Mouse (Mus musculus): ENCODE results near the gene Enox1. TPM values are rescaled to one million over a fixed set of nuclear protein-coding genes. Genes with fewer than 3 reads are reported as not detected.
"Not testable (repeated sequence)": the region's sequence is repeated elsewhere in the genome, so short reads cannot be mapped to it uniquely, and the experiment has no call there.

Gene Enox1
- polyA plus RNA-seq, 1 experiment, result 0.65 TPM

- Histone ChIP-seq H3K4me1 (ENCODE audit: control insufficient read depth, insufficient read depth, low read length) (peaks cover 1% of the 10 kb centered on the region; the same call in 1 of the 2 replicates), H3K4me3 (replicated peaks; ENCODE audit: control insufficient read depth, low read depth, low read length) (no peak overlapping the region), H3K27ac (ENCODE audit: control insufficient read depth, insufficient read depth, low read depth, low read length, poor library complexity) (no peak overlapping the region; the same call in 1 of the 2 replicates)
- 90% methylated on average over 1 of the region's 1 CpGs for WGBS
- no peak for TF ChIP-seq POLR2A (IDR thresholded peaks at IDR 0.05; ENCODE audit: borderline replicate concordance, control insufficient read depth, low read depth, low read length)
- TF ChIP-seq CTCF (IDR thresholded peaks at IDR 0.05; ENCODE audit: control insufficient read depth, insufficient read depth, low read length), result no peak
Measured at GRCm38 (mm10) chr14:77526262-77526661, 369.7 kb downstream of the Enox1 start.

GRCm38 (mm10) chr14:77529201-77529600 is 372.6 kb downstream of the Enox1 start:
- Histone ChIP-seq H3K4me1 (ENCODE audit: control insufficient read depth, insufficient read depth, low read length) (peaks cover 1% of the 10 kb centered on the region), H3K27ac (ENCODE audit: control insufficient read depth, insufficient read depth, low read depth, low read length, poor library complexity) (no peak overlapping the region), H3K4me3 (replicated peaks; ENCODE audit: control insufficient read depth, low read depth, low read length) (no peak overlapping the region)
- no peak for TF ChIP-seq CTCF (IDR thresholded peaks at IDR 0.05; ENCODE audit: control insufficient read depth, insufficient read depth, low read length)
- 85% methylated on average over 9 of the region's 9 CpGs for WGBS

- no peak overlapping the region for H3K4me3 ChIP-seq (replicated peaks; ENCODE audit: control insufficient read depth, low read depth, low read length)
- WGBS, result 77% methylated on average over 5 of the region's 5 CpGs
- H3K4me1 ChIP-seq (ENCODE audit: control insufficient read depth, insufficient read depth, low read length), result peaks cover 1% of the 10 kb centered on the region
- H3K27ac ChIP-seq (ENCODE audit: control insufficient read depth, insufficient read depth, low read depth, low read length, poor library complexity), result no peak overlapping the region
- TF ChIP-seq CTCF (IDR thresholded peaks at IDR 0.05; ENCODE audit: control insufficient read depth, insufficient read depth, low read length) (no peak), POLR2A (IDR thresholded peaks at IDR 0.05; ENCODE audit: borderline replicate concordance, control insufficient read depth, low read depth, low read length) (no peak)
Measured at GRCm38 (mm10) chr14:77529621-77530020, 373.1 kb downstream of the Enox1 start.

GRCm38 (mm10) chr14:77533638-77534037 is 377.1 kb downstream of the Enox1 start:
- H3K27ac ChIP-seq (ENCODE audit: control insufficient read depth, insufficient read depth, low read depth, low read length, poor library complexity), result no peak overlapping the region
- 25% methylated on average over 5 of the region's 5 CpGs for whole genome bisulfite sequencing

DNA sequence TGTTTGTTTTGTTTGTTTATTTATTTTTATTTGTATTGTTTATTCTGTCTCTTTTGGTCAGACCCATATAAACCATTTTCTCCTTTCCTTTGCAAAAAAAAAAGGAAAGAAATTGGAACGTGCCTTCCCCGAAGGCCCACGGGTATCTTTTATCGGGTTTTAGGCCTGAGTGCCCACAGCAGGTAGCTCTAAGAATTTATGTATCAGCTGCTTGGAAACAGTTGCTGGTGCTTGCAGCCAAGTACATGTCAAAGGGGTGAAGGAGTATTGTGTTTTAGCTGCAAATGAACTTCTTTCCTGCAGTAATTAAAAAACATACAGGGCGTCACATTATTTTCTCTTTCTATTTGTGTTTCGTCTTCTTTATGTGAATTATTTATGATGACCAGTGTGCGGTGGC is 377.6 kb downstream of the Enox1 start:
- WGBS, result 90% methylated on average over 7 of the region's 7 CpGs
- no peak for TF ChIP-seq POLR2A (IDR thresholded peaks at IDR 0.05; ENCODE audit: borderline replicate concordance, control insufficient read depth, low read depth, low read length)
- no peak for TF ChIP-seq CTCF (IDR thresholded peaks at IDR 0.05; ENCODE audit: control insufficient read depth, insufficient read depth, low read length)

More at GRCm38 (mm10) chr14:77533638-77534037, 377.1 kb downstream of the Enox1 start:
- peak; percentile 29; the same call in 1 of the 2 replicates for TF ChIP-seq CTCF (IDR thresholded peaks at IDR 0.05; ENCODE audit: control insufficient read depth, insufficient read depth, low read length)
- no peak for TF ChIP-seq POLR2A (IDR thresholded peaks at IDR 0.05; ENCODE audit: borderline replicate concordance, control insufficient read depth, low read depth, low read length)
- Histone ChIP-seq H3K4me3 (replicated peaks; ENCODE audit: control insufficient read depth, low read depth, low read length) (no peak overlapping the region), H3K4me1 (ENCODE audit: control insufficient read depth, insufficient read depth, low read length) (no peaks in the 10 kb centered on the region; the same call in none of the 2 replicates)

DNA sequence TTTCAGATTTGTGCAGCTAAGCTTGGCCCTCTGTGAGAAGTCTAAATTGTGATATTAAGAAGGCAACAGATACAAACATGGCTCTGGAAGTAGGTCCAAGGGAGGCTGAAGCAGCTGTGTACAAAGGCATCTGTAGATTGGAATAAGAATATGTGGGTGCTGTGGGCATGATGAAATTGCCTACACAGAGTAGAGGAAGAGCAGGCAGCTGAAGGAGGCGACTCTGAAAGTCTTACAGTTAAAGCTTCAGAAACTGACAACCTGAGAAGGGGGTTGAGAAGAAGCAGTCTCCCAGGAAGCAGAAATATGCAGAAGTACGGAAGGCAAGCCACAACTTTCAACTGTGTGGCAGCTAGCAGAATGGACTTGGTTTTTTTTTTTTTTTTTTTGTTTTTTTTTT is 380.0 kb downstream of the Enox1 start:
- no peak for TF ChIP-seq POLR2A (IDR thresholded peaks at IDR 0.05; ENCODE audit: borderline replicate concordance, control insufficient read depth, low read depth, low read length)

More for the DNA sequence above, 377.6 kb downstream of the Enox1 start:
- no peaks in the 10 kb centered on the region; the same call in none of the 2 replicates for H3K4me1 ChIP-seq (ENCODE audit: control insufficient read depth, insufficient read depth, low read length)
- no peak overlapping the region for H3K4me3 ChIP-seq (replicated peaks; ENCODE audit: control insufficient read depth, low read depth, low read length)
- no peak overlapping the region for H3K27ac ChIP-seq (ENCODE audit: control insufficient read depth, insufficient read depth, low read depth, low read length, poor library complexity)

GRCm38 (mm10) chr14:77539563-77539962 is 383.0 kb downstream of the Enox1 start:
- H3K4me1 ChIP-seq (ENCODE audit: control insufficient read depth, insufficient read depth, low read length); H3K27ac ChIP-seq (ENCODE audit: control insufficient read depth, insufficient read depth, low read depth, low read length, poor library complexity); H3K4me3 ChIP-seq (replicated peaks; ENCODE audit: control insufficient read depth, low read depth, low read length): not testable (repeated sequence)
- 89% methylated on average over 21 of the region's 21 CpGs for WGBS

More for the DNA sequence above, 380.0 kb downstream of the Enox1 start:
- H3K27ac ChIP-seq (ENCODE audit: control insufficient read depth, insufficient read depth, low read depth, low read length, poor library complexity), result no peak overlapping the region
- WGBS, result 8% methylated on average over 2 of the region's 2 CpGs
- H3K4me1 ChIP-seq (ENCODE audit: control insufficient read depth, insufficient read depth, low read length), result no peaks in the 10 kb centered on the region; the same call in none of the 2 replicates
- no peak overlapping the region for H3K4me3 ChIP-seq (replicated peaks; ENCODE audit: control insufficient read depth, low read depth, low read length)

DNA sequence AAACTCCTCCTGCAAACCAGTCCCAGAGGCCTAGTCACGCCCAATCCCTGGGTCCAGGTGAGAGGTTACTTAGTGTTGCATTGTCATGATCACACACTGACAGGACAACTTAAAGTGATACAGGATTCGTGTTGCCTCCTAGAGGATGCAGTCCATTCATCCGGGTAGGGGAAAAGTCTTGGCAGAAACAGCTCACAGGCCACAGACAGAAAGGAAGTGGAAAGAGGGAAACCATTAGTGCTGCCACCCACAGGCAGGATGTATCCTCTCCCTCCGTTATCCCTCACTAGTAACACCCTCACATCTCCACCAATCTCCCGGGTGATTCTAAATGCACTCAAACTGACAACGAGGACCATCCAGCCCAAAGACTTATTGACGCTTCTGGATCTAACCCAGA is 385.4 kb downstream of the Enox1 start:
- TF ChIP-seq POLR2A (IDR thresholded peaks at IDR 0.05; ENCODE audit: borderline replicate concordance, control insufficient read depth, low read depth, low read length), result no peak
- TF ChIP-seq CTCF (IDR thresholded peaks at IDR 0.05; ENCODE audit: control insufficient read depth, insufficient read depth, low read length), result peak; percentile 14; the same call in 1 of the 2 replicates
- Histone ChIP-seq H3K4me3 (replicated peaks; ENCODE audit: control insufficient read depth, low read depth, low read length) (no peak overlapping the region), H3K27ac (ENCODE audit: control insufficient read depth, insufficient read depth, low read depth, low read length, poor library complexity) (no peak overlapping the region), H3K4me1 (ENCODE audit: control insufficient read depth, insufficient read depth, low read length) (no peaks in the 10 kb centered on the region)
- WGBS, result 69% methylated on average over 7 of the region's 7 CpGs

- Histone ChIP-seq H3K4me1 (ENCODE audit: control insufficient read depth, insufficient read depth, low read length) (no peaks in the 10 kb centered on the region), H3K4me3 (replicated peaks; ENCODE audit: control insufficient read depth, low read depth, low read length) (no peak overlapping the region), H3K27ac (ENCODE audit: control insufficient read depth, insufficient read depth, low read depth, low read length, poor library complexity) (peak overlapping the region; percentile 27; the same call in 1 of the 2 replicates)
- TF ChIP-seq POLR2A (IDR thresholded peaks at IDR 0.05; ENCODE audit: borderline replicate concordance, control insufficient read depth, low read depth, low read length), result no peak
- no peak for TF ChIP-seq CTCF (IDR thresholded peaks at IDR 0.05; ENCODE audit: control insufficient read depth, insufficient read depth, low read length)
- 36% methylated on average over 8 of the region's 8 CpGs for WGBS
Measured at GRCm38 (mm10) chr14:77546531-77547274, 390.1 kb downstream of the Enox1 start.
